Mouse (Mus musculus) embryonic stem cell, embryonic (primary cell): Measurements from ENCODE around the gene Fcgrt.

Experiments used
- CTCF ChIA-PET, 4 experiments: fragments of 300-600 bp in 2 of 4; fragments of 350-600 bp in 2 of 4; sonication (Branson Sonifier 250); formaldehyde crosslinking; loops; one replicate each; lab custom pipeline; 2022; ENCODE audit warnings: inconsistent platforms in 2 of 4; lab: Charles Lee
- POLR2A ChIA-PET, 4 experiments: fragments of 300-600 bp in 2 of 4; fragments of 350-600 bp in 2 of 4; sonication (Branson Sonifier 250); formaldehyde crosslinking; loops; one replicate each; lab custom pipeline; 2022; ENCODE audit warnings: antibody characterized with exemption in 4 of 4, inconsistent platforms in 1 of 4; lab: Charles Lee

The Fcgrt gene

DNA sequence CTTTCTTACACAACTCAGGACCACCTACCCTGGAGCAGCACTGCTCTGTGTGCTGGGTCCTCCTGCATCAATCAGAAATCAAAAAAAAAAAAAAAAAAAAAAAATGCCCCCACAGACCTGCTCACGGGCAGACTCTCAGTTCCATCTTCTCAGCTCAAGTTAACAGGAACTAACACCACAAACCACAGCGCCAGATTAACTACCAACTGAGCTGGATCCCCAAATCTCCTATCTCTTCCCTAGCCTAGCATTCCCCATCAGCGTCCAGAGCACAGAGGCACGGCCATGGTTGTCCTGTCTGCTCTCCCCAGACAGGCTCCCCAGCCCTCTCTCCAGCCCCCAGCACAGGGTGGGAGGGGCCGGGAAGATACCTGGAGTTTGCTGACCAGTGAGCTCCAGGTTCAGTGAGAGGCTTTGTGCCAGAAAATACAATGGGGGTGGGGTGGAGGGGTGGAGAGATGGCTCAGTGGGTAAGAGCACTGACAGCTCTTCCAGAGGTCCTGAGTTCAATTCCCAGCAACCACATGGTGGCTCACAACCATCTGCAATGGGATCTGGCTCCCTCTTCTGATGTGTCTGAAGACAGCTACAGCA lies 3.5 kb upstream of the Fcgrt start:
- ChIA-PET POLR2A (interaction anchor here (0.6 to 15.2 kb wide), 36 partner anchors 8 to 1394 kb away, joined by 3 to 596 read pairs (median 4); partner anchors contain the start of genes Rcn3 (in 3 of the 4), Aldh16a1 (in 2 of the 4), Rpl13a (in 2 of the 4) and Rps11 (in 2 of the 4)), CTCF (interaction anchor here in 3 of 4 experiments (0.6 to 2.9 kb wide), 15 partner anchors 8 to 860 kb away, joined by 3 to 16 read pairs (median 4); partner anchors contain the start of genes Aldh16a1 (in 1 of the 3), Flt3l (in 1 of the 3), Gm45713 (in 1 of the 3) and Rcn3 (in 1 of the 3))

DNA sequence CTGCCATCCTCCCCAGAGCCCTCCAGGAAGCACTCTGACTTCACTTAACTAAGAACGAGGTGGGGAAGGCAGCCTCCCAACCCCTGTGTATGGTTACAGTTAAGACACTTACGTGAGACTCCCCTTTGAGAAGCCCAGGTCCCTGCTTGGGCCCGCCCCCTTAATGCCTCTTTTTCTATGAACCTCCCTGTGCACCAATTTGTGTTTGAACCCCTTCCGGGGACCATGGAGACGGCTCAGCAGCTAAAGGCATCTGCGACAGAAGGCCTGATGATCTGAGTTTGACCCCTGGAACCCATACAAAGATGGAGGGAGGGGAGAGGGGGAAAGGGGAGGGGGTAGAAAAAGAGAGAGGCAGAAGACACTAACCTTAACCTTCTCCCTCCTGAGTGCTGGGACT lies 2.8 kb upstream of the Fcgrt start:
- ChIA-PET CTCF (interaction anchor here (0.6 to 2.9 kb wide), 9 partner anchors 21 to 396 kb away, joined by 3 to 16 read pairs (median 4); partner anchors contain the start of genes Aldh16a1 (in 1 of the 4), Flt3l (in 1 of the 4) and Gm45713 (in 1 of the 4)), POLR2A (interaction anchor here (0.6 to 15.2 kb wide), 27 partner anchors 8 to 559 kb away, joined by 3 to 596 read pairs (median 5); partner anchors contain the start of genes Aldh16a1 (in 2 of the 4), Rcn3 (in 2 of the 4), Rpl13a (in 2 of the 4) and Rps11 (in 2 of the 4))

DNA sequence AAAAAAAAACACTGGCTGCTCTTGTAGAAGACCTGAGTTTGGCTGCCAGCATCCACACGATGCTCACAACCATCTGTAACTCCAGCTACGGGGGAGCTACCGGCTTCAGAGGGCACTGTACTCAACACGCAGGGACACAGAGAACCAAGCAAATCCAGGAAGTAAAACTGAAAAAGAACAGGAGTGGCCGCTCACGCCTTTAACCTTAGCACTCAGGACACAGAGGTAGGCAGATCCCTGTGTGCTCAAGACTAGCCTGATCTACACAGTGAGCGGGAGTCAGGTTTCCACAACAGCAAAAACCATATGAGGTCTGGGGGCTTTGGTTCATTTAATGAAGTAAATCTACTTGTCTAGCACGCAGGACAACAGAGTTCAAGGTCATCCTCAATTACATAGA lies 1.8 kb upstream of the Fcgrt start:
- ChIA-PET POLR2A (interaction anchor here (0.6 to 15.2 kb wide), 22 partner anchors 7 to 454 kb away, joined by 3 to 596 read pairs (median 6); partner anchors contain the start of genes Aldh16a1 (in 2 of the 4), Pih1d1 (in 2 of the 4), Rcn3 (in 2 of the 4) and Rpl13a (in 2 of the 4)), CTCF (interaction anchor here in 1 of 4 experiments (0.7 to 2.9 kb wide), 4 partner anchors 24 to 192 kb away, joined by 3 to 16 read pairs (median 5); partner anchors contain the start of genes Flt3l and Gm45713)

DNA sequence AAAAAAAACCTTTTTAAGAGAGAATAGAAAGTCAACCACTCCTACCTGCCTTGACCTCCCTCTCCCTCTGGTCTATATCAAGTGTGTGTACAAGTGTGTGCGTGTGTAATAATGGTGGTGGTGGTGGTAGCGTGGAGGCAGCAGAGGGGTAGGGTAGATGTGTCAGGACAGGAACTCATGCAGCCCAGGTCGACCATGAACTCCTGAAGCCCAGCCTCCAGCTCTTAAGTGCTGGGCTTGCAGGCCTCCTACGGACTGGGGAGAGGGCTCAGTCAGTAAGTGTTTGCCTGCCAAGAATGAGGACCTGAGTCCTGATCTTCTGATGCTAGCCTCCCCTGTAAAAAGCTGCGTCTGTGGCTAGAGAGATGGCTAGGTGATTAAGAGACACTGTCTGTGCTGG lies 1.3 kb upstream of the Fcgrt start:
- ChIA-PET CTCF (interaction anchor here in 1 of 4 experiments (1.2 to 2.9 kb wide), 3 partner anchors 23 to 37 kb away, joined by 3 to 16 read pairs (median 8); no protein-coding TSS in a partner anchor), POLR2A (interaction anchor here in 3 of 4 experiments (0.5 to 15.2 kb wide), 21 partner anchors 9 to 455 kb away, joined by 3 to 596 read pairs (median 7); partner anchors contain the start of genes Rcn3 (in 3 of the 3), Aldh16a1 (in 2 of the 3), Pih1d1 (in 2 of the 3) and Rpl13a (in 2 of the 3))

DNA sequence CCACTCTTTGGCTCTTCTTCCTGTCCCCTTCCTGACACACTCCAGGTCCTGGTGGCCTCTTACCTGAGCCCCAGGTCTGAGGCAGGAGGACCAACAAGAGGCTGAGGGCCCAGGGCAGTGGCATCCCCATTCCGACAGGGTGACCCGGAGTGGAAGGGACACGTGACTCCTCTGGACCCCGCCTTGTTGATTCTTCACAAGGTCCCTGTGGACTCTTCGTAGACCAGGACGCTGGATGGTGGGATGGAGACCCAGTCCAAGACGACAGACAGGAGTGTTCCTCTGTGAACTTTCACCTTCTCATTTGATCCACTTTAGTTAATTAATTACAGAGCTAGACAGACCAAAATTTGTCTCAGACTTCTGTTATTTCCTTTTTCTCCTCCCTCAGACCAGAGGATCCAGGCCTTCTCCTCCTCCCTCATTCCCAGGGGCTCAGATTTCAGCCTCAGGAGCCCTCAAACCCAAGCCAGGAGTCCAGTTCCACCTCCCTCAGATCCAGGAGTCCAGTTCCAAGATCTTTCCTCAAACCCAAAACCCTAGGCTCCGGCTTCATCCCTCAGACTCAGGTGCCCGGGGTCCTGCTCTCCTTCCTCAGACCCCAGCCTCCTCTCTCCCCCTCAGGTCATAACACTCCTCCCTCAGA lies 588 bp downstream of the Fcgrt start:
- POLR2A ChIA-PET, result interaction anchor here in 3 of 4 experiments (0.5 to 18.8 kb wide), 35 partner anchors 8 to 264 kb away, joined by 3 to 596 read pairs (median 5); partner anchors contain the start of genes Rcn3 (in 3 of the 3), Aldh16a1 (in 2 of the 3), Pih1d1 (in 2 of the 3) and Rpl13a (in 2 of the 3)
- CTCF ChIA-PET, result interaction anchor here in 3 of 4 experiments (0.5 to 1.9 kb wide), 10 partner anchors 11 to 133 kb away, joined by 3 to 8 read pairs (median 4); partner anchors contain the start of genes Flt3l (in 1 of the 3), Gm45713 (in 1 of the 3) and Rcn3 (in 1 of the 3)

DNA sequence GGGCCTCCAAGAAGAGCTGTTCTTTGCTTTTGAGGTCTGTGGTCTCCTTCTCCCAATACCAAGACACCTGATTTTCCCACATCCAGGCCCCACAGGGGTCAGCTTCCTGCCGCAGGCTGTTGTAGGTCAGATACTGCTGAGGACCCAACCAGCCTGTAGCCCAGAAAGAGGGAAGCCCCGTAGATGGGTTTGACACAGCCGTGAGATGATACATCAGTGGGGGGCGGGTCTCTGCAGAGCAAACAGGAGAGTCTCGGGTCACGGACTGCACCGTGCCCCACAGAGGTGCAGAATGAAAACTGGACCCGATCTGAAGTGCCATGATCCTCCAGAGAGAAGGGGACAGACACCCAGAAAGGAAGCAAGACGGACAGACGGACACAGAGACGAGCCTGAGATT lies 1.2 kb downstream of the Fcgrt start:
- CTCF ChIA-PET, result interaction anchor here in 1 of 4 experiments (1.0 kb wide), 1 partner anchor 10 kb away, joined by 3 read pairs; the partner anchor contains the start of gene Rcn3
- POLR2A ChIA-PET, result interaction anchor here in 3 of 4 experiments (0.5 to 18.8 kb wide), 10 partner anchors 6 to 231 kb away, joined by 3 to 368 read pairs (median 5); partner anchors contain the start of genes Fcgrt (in 1 of the 3), Rcn3 (in 1 of the 3), Rpl13a (in 1 of the 3) and Rps11 (in 1 of the 3)

DNA sequence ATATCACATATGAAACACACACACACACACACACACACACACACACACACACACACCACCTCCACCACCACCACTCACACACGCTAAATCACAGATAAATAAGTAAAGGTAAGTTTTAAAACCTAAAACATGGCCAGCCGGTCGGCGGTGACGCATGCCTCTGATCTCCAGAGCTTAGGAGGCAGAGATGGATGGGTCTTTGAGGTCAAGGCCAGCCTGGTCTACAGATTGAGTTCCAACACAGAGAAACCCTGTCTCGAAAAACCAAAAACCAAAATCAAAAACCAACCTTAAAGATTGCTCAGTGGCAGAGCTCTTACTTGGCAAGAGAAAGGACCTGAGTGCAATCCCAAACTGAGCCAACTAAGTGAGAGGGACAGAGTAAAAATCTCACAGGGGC lies 3.6 kb downstream of the Fcgrt start:
- ChIA-PET CTCF (interaction anchor here in 2 of 4 experiments (0.7 to 1.2 kb wide), 3 partner anchors 10 to 35 kb away, joined by 3 to 10 read pairs (median 5); no protein-coding TSS in a partner anchor), POLR2A (interaction anchor here in 2 of 4 experiments (0.9 to 18.8 kb wide), 11 partner anchors 8 to 114 kb away, joined by 3 to 368 read pairs (median 4); partner anchors contain the start of genes Prmt1 (in 2 of the 2), Aldh16a1 (in 1 of the 2), Fcgrt (in 1 of the 2) and Rcn3 (in 1 of the 2))

DNA sequence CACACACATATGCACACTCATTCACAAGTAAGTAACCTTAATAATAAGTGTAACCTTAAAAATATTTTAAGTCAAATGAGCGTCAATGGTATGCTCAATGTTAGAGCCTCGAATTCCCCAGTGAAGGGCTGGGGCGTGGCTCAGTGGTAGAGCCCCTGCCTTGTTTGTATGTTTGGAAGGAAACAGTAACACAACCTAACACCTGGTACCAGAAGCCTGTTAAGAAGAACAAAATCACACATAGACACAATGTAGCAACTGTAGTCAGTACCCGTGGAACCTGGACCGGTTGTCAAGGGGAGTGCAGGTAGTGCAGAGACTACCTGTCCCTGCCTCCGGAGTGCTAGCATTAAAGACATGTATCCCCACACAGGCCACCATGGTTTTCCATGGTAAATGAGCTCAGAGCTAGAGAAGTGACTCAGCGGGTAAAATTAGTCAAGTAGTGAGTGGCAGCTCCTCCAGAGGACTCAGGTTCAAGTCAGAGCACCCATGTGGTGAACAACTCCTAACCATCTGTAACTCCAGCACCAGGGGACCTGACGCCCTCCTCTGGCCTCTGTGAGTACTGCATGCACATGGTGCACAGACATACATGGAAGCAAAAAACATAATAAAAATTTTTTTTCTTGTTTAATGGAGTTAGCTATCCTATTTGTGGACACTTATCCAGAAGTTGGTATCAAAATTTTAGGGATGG lies 5.0 kb downstream of the Fcgrt start:
- ChIA-PET POLR2A (interaction anchor here (0.6 to 18.8 kb wide), 18 partner anchors 8 to 302 kb away, joined by 3 to 368 read pairs (median 4); partner anchors contain the start of genes Fcgrt (in 1 of the 4), Prmt1 (in 1 of the 4), Rpl13a (in 1 of the 4) and Rps11 (in 1 of the 4)), CTCF (interaction anchor here in 3 of 4 experiments (0.6 to 1.2 kb wide), 8 partner anchors 8 to 45 kb away, joined by 3 to 7 read pairs (median 3); no protein-coding TSS in a partner anchor)

DNA sequence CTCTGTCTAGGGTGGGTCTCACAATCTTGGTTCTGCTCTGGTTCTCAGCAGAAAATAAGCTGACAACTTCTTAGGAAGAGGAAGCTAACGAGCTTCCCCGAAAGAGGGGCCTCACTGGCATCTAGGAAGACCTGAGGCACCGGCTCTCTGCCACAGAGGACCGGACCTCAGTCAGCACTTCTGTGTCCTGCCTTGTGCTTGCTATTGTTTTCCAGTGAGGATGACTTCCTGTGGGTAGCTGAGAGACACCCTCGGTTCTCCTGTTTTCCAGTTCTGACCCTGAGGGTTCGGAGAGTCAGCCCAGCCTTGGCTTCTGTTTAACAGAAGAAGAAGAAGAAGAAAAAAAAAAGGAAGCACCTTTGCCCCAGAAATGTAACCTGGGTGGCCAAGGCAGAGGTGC lies 6.2 kb downstream of the Fcgrt start:
- POLR2A ChIA-PET, result interaction anchor here in 3 of 4 experiments (0.6 to 18.8 kb wide), 19 partner anchors 9 to 145 kb away, joined by 3 to 368 read pairs (median 3); partner anchors contain the start of genes Pih1d1 (in 2 of the 3), Aldh16a1 (in 1 of the 3), Fcgrt (in 1 of the 3) and Flt3l (in 1 of the 3)

DNA sequence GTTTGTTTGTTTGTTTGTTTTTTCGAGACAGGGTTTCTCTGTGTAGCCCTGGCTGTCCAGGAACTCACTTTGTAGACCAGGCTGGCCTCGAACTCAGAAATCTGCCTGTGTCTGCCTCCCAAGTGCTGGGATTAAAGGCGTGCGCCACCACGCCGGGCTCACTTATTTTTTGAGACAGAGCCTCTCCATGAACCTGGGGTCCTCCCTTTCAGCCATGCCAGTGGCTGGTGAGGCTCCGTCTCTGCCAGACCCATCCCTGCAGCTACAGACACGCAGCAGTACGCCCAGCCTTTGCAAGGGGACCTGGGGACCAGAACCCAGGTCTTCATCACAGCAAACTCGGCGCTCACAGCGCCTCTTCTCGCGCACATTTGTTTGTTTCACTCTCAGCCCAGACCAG lies 7.7 kb downstream of the Fcgrt start:
- ChIA-PET CTCF (interaction anchor here in 2 of 4 experiments (0.6 to 2.2 kb wide), 3 partner anchors 11 to 28 kb away, joined by 3 to 7 read pairs (median 6); no protein-coding TSS in a partner anchor), POLR2A (interaction anchor here in 2 of 4 experiments (0.7 to 18.8 kb wide), 13 partner anchors 8 to 239 kb away, joined by 3 to 368 read pairs (median 4); partner anchors contain the start of genes Fcgrt (in 2 of the 2), Hrc (in 1 of the 2), Prmt1 (in 1 of the 2) and Rpl13a (in 1 of the 2))

More for the DNA sequence above, 6.2 kb downstream of the Fcgrt start:
- CTCF ChIA-PET, result interaction anchor here in 3 of 4 experiments (0.6 to 1.3 kb wide), 7 partner anchors 11 to 143 kb away, joined by 3 to 7 read pairs (median 3); partner anchors contain the start of genes Flt3l (in 1 of the 3) and Gm45713 (in 1 of the 3)

DNA sequence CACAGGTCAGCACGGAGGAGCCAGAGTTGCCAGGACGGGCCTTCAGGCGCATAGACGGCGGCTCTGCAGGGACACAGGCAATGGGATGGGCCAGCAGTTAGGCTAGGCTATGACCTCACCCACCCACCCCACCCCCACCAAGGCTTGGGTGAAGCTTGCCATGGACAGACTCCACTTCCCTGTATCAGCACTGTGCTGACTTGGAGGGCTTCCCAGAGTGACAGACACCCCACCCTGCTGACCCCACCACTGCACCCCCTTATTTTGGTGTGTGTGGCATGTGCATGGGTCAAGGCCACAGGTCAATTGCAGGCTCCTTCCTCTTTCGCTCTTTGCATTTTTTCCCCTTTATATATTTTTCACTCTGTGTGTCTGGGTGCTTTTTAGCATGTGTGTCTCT lies 8.3 kb downstream of the Fcgrt start:
- CTCF ChIA-PET, result interaction anchor here in 2 of 4 experiments (0.6 to 2.2 kb wide), 3 partner anchors 12 to 27 kb away, joined by 3 to 7 read pairs (median 6); no protein-coding TSS in a partner anchor
- POLR2A ChIA-PET, result interaction anchor here in 2 of 4 experiments (0.6 to 18.8 kb wide), 15 partner anchors 9 to 240 kb away, joined by 3 to 368 read pairs (median 4); partner anchors contain the start of genes Fcgrt (in 2 of the 2), Hrc (in 1 of the 2), Prmt1 (in 1 of the 2) and Rpl13a (in 1 of the 2)

DNA sequence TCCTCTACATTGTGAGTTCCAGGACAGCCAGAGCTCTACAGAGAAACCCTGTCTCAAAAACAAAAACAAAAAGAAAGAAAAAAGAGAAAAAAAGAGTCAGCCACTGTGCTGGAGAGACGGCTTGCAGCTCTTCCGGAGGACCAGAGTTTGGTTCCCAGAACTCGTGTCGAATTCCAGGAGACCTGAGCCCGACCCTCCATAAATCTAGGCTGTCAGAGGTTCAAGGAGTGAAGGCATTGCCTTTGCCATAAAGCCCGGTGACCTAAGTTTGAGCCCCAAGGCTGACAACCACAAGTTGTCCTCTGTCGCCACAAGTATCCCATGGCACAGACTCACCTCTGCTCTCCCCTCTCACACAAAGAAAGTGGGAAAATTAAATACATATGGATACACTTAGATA lies 9.5 kb downstream of the Fcgrt start:
- ChIA-PET CTCF (interaction anchor here in 1 of 4 experiments (1.6 kb wide), 2 partner anchors 26 to 41 kb away, joined by 3 to 4 read pairs; no protein-coding TSS in a partner anchor), POLR2A (interaction anchor here in 2 of 4 experiments (0.6 to 18.8 kb wide), 5 partner anchors 11 to 31 kb away, joined by 3 to 368 read pairs (median 46); partner anchors contain the start of genes Fcgrt (in 2 of the 2), Rpl13a (in 1 of the 2) and Rps11 (in 1 of the 2))

DNA sequence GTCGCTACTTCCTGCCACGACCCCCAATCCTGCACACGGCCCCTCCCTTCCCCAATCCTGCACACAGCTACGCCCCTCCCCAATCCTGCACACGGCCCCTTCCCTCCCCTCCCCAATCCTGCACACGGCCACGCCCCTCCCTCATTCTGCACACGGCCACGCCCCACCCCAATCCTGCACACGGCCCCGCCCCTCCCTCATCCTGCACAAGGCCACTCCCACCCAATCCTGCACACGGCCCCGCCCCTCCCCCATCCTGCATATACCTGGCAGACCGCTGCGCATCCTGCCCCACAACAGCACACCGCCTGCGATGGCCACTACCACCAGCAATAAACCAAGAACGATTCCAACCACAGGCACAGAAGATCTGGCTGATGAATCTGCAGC lies 10.1 kb downstream of the Fcgrt start:
- ChIA-PET POLR2A (interaction anchor here in 3 of 4 experiments (0.6 to 18.8 kb wide), 14 partner anchors 11 to 694 kb away, joined by 3 to 368 read pairs (median 7); partner anchors contain the start of genes Fcgrt (in 2 of the 3), Rpl13a (in 2 of the 3), Aldh16a1 (in 1 of the 3) and Pih1d1 (in 1 of the 3)), CTCF (interaction anchor here in 2 of 4 experiments (0.5 to 1.6 kb wide), 4 partner anchors 25 to 764 kb away, joined by 3 to 4 read pairs (median 4); no protein-coding TSS in a partner anchor)

DNA sequence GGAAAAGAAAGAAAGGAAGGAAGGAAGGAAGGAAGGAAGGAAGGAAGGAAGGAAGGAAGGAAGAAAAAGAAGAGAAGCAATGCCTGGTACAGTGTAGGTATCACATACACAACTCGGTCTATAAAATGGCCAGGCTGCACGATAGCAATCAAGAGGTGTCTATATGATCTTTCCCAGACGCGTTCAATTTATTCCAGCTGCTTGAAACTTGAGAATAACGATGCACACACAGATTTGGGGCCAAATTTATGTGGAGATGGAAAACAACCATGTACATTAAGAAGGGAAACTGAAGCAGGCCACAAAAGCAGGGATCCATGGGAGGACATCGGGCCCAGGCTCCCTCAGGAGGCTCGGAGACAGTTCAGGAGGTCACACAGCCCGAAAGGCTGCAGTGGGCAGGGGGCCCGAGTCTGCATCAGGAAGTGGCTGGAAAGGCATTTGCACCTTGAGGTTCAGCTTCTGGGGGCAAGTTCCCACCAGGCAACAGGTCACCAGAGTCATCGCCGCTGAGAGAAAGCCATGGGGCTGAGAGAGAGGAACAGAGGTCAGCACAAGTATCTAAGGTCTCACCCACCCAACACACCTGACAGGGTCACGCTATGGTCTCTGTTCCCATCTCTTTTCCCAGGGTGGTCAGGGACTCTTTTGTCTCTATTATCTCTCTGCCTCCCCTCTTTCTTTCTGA lies 10.7 kb downstream of the Fcgrt start:
- POLR2A ChIA-PET, result interaction anchor here in 3 of 4 experiments (0.6 to 18.8 kb wide), 21 partner anchors 10 to 898 kb away, joined by 3 to 368 read pairs (median 5); partner anchors contain the start of genes Fcgrt (in 2 of the 3), Rpl13a (in 2 of the 3), Aldh16a1 (in 1 of the 3) and Bax (in 1 of the 3)
- CTCF ChIA-PET, result interaction anchor here in 2 of 4 experiments (0.6 to 1.6 kb wide), 6 partner anchors 9 to 764 kb away, joined by 3 to 10 read pairs (median 4); partner anchors contain the start of gene Gys1 (in 1 of the 2)
